Mouse (Mus musculus): Measurements from ENCODE around the gene Rpl22l1. TPM values are rescaled to one million over a fixed set of nuclear protein-coding genes. Genes with fewer than 3 reads are reported as not detected.

Gene Rpl22l1
- total and polyA plus RNA-seq, 3 experiments: 370 to 1,765 (median 509) TPM

DNA sequence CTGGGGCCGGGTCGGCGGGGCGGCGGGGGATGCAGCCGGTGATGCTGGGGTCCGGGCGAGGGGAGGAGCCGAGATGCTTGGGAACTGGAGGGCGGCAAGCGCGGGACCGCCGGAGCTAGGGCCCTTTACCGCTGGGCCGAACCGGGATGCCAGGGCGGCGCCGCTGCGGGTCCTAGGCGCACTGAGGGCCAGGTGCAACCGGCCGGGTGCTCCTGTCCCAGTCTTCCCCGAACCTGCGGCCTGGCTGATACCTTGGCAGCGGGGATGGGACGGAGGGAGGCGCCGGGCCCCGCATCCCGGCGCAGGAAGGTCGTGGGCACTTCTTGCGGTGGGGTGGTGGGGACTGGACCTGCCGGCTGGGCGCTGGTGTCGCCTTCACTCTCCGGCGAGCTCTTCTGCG is 23.8 kb upstream of the Rpl22l1 start:
- dilution Hi-C loops (cut with MboI; ENCODE audit: extremely low pct_ligation_motif_present, extremely low pct_unique_long_range_greater_than_20kb, low sequenced_read_pairs): no loop called here
- Histone ChIP-seq H3K27me3 (replicated peaks) (no peaks in the 10 kb centered on the region), H3K9me3 (replicated peaks; ENCODE audit: low read length) (peaks cover 9% of the 10 kb centered on the region), H3K4me3 (replicated peaks in 1 of 3; ENCODE audit: low read depth in 2 of 3, low read length in 2 of 3, poor library complexity in 1 of 3) (no peak overlapping the region), H3K36me3 (replicated peaks in 1 of 2; ENCODE audit: control insufficient read depth in 1 of 2, insufficient read depth in 1 of 2, low read length in 1 of 2) (no peaks in the 10 kb centered on the region), H3K79me2 (replicated peaks; ENCODE audit: control insufficient read depth, extremely low read depth, insufficient read depth, poor library complexity, severe bottlenecking) (no peaks in the 10 kb centered on the region), H3K4me2 (ENCODE audit: insufficient read depth, low read depth, poor library complexity, severe bottlenecking) (no peak overlapping the region), H3K9ac (ENCODE audit: insufficient read depth, low read depth) (no peak overlapping the region), H3K4me1 (ENCODE audit: control insufficient read depth in 1 of 2, insufficient read depth in 2 of 2) (no peaks in the 10 kb centered on the region), H3K27ac (ENCODE audit: insufficient read depth, low read depth) (no peak overlapping the region)
- DNase-seq (ENCODE audit: extremely low read depth): no peak
- in situ Hi-C loops (cut with MboI; ENCODE audit: low pct_ligation_motif_present, low pct_unique_long_range_greater_than_20kb, low sequenced_read_pairs): no loop called here
- TF ChIP-seq SMC3 (IDR thresholded peaks at IDR 0.05; ENCODE audit: low read depth, low read length): no peak
- TF ChIP-seq E2F4 (IDR thresholded peaks at IDR 0.05; ENCODE audit: insufficient replicate concordance, low read depth, low read length): no peak

DNA sequence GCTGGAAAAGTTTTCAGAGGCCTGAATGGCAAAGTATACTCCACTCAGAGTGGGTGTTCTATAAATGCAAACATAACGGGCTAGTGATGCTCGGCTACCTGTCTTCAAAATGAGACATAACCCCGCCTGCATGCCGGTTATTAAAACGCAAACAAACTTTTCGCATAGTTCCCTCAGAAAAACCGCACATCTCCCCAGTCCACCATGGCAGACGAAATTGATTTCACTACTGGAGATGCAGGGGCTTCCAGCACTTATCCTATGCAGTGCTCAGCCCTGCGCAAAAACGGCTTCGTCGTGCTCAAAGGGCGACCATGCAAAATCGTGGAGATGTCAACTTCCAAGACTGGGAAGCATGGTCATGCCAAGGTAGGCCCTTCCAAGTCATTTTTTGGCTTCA is 23.4 kb upstream of the Rpl22l1 start:
- TF ChIP-seq CHD2 (IDR thresholded peaks at IDR 0.05; ENCODE audit: low read length) (no peak), SMC3 (IDR thresholded peaks at IDR 0.05; ENCODE audit: low read depth, low read length) (no peak), GABPA (IDR thresholded peaks at IDR 0.05; ENCODE audit: insufficient replicate concordance, low read depth, low read length) (no peak), POLR2A (IDR thresholded peaks at IDR 0.05; ENCODE audit: low read depth, low read length) (no peak), HCFC1 (IDR thresholded peaks at IDR 0.05; ENCODE audit: low read depth, low read length) (no peak)
- no peak for DNase-seq (ENCODE audit: extremely low read depth)
- dilution Hi-C loops (cut with MboI; ENCODE audit: extremely low pct_ligation_motif_present, extremely low pct_unique_long_range_greater_than_20kb, low sequenced_read_pairs): no loop called here
- H3K36me3 ChIP-seq (replicated peaks in 1 of 2; ENCODE audit: control insufficient read depth in 1 of 2, insufficient read depth in 1 of 2, low read length in 1 of 2): no peaks in the 10 kb centered on the region
- H3K27me3 ChIP-seq (replicated peaks): no peaks in the 10 kb centered on the region
- peaks cover 9% of the 10 kb centered on the region for H3K9me3 ChIP-seq (replicated peaks; ENCODE audit: low read length)
- in situ Hi-C loops (cut with MboI; ENCODE audit: low pct_ligation_motif_present, low pct_unique_long_range_greater_than_20kb, low sequenced_read_pairs): no loop called here
- H3K4me1 ChIP-seq (ENCODE audit: control insufficient read depth in 1 of 2, insufficient read depth in 2 of 2): no peaks in the 10 kb centered on the region
- no peak overlapping the region for H3K4me3 ChIP-seq (replicated peaks in 1 of 3; ENCODE audit: low read depth in 2 of 3, low read length in 2 of 3, poor library complexity in 1 of 3)
- no peak overlapping the region for H3K27ac ChIP-seq (ENCODE audit: insufficient read depth, low read depth)
- no peak overlapping the region for H3K9ac ChIP-seq (ENCODE audit: insufficient read depth, low read depth)
- H3K79me2 ChIP-seq (replicated peaks; ENCODE audit: control insufficient read depth, extremely low read depth, insufficient read depth, poor library complexity, severe bottlenecking): no peaks in the 10 kb centered on the region
- H3K4me2 ChIP-seq (ENCODE audit: insufficient read depth, low read depth, poor library complexity, severe bottlenecking): no peak overlapping the region

DNA sequence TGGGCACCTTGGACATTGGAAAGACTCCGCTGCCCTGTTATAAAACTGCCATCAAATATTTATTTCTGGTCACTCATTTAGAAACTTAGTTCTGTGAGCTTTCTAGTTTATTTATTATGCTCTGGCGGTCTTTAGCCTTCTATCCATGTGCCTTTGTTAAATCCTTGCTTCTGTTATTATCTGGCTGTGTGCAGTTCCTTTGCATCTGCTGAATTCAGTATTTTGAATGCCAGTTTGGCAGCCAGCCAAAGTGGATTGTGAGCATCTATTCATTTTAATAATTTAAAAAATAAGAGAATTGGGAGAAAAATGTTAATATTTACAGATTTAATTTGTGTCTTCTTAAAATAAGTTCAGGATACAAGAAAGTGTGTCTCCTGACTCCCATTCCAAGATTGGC is 21.1 kb upstream of the Rpl22l1 start:
- H3K79me2 ChIP-seq (replicated peaks; ENCODE audit: control insufficient read depth, extremely low read depth, insufficient read depth, poor library complexity, severe bottlenecking): no peaks in the 10 kb centered on the region
- H3K4me1 ChIP-seq (ENCODE audit: control insufficient read depth in 1 of 2, insufficient read depth in 2 of 2): no peaks in the 10 kb centered on the region
- no peak for DNase-seq (ENCODE audit: extremely low read depth)
- no peak overlapping the region for H3K27ac ChIP-seq (ENCODE audit: insufficient read depth, low read depth)
- H3K9ac ChIP-seq (ENCODE audit: insufficient read depth, low read depth): no peak overlapping the region
- no peaks in the 10 kb centered on the region for H3K36me3 ChIP-seq (replicated peaks in 1 of 2; ENCODE audit: control insufficient read depth in 1 of 2, insufficient read depth in 1 of 2, low read length in 1 of 2)
- no peaks in the 10 kb centered on the region for H3K27me3 ChIP-seq (replicated peaks)
- H3K4me3 ChIP-seq (replicated peaks in 1 of 3; ENCODE audit: low read depth in 2 of 3, low read length in 2 of 3, poor library complexity in 1 of 3): no peak overlapping the region
- dilution Hi-C loops (cut with MboI; ENCODE audit: extremely low pct_ligation_motif_present, extremely low pct_unique_long_range_greater_than_20kb, low sequenced_read_pairs): no loop called here
- TF ChIP-seq TBP (conservative IDR thresholded peaks at IDR 0.05; ENCODE audit: low read depth, low read length) (no peak), MAFK (IDR thresholded peaks at IDR 0.05; ENCODE audit: insufficient replicate concordance, low read length) (no peak), MXI1 (IDR thresholded peaks at IDR 0.05; ENCODE audit: low read depth, low read length) (no peak), MYC (IDR thresholded peaks at IDR 0.05; ENCODE audit: low read depth, low read length) (no peak)
- H3K9me3 ChIP-seq (replicated peaks; ENCODE audit: low read length): peaks cover 9% of the 10 kb centered on the region
- in situ Hi-C loops (cut with MboI; ENCODE audit: low pct_ligation_motif_present, low pct_unique_long_range_greater_than_20kb, low sequenced_read_pairs): no loop called here
- no peak overlapping the region for H3K4me2 ChIP-seq (ENCODE audit: insufficient read depth, low read depth, poor library complexity, severe bottlenecking)
